Mouse (Mus musculus): ENCODE data around the gene Stxbp5. TPM values are rescaled to one million over a fixed set of nuclear protein-coding genes. Genes with fewer than 3 reads are reported as not detected.

The Stxbp5 gene
- total RNA-seq, 1 experiment from 2014 or later, result 26.2 TPM

DNA sequence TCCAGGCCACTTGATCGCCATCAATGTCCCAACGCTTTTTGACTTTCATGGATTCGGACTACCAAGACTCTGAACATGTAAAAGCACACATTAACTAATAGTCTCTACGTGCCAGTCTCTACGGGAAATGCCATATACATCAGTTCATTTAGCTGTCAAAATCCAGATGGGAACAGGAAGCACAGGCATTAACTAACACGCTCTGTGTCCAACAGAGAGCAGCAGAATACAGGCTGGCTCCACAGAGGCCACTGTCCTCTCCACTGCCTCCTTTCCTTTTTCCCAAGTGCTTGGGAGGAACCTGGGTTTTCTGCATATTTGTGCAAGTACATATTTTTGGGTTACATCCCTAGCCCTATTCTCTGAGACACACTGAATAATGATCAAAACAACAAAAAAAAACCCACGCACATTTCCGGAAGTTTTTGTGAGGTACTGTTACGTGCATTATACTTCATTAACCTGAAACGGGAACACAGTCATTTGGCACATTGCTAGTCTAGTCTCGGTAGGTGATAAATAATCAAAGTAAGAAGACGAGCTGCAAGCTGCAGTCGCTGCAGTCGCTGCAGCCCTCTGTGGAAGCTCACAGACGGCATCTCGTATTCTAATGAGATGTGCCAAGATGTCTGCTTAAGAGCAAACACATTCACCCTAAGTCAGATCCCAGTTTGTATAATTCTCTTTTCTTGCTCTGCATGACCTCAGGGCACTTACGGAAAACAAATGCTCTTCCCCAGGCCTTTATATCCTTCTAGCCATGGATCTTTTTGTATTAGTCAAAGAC lies 33.9 kb downstream of the Stxbp5 start:
- ATAC-seq (ENCODE audit: extremely low read depth, insufficient number of reproducible peaks, low FRiP score, poor library complexity, severe bottlenecking), result no peak

DNA sequence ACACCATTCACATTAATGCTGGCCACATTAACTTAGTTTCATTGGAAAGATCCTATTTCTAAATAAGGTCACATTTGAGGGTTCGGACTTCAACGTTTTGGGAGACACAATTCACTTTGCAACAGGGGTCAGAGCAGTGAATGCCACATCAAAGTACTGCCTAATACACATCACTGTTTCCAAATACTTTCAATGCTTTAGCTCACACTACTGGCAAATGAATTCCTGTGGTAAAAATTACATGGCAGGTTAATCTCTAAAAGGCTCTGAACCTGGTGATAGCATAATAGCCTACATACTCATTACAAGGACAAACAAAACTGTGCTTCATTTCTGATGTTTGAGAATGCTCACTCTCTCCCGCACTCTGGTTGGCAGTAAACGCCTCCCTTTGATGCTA lies 40.9 kb downstream of the Stxbp5 start:
- no peak for ATAC-seq (ENCODE audit: extremely low read depth, insufficient number of reproducible peaks, low FRiP score, poor library complexity, severe bottlenecking)

DNA sequence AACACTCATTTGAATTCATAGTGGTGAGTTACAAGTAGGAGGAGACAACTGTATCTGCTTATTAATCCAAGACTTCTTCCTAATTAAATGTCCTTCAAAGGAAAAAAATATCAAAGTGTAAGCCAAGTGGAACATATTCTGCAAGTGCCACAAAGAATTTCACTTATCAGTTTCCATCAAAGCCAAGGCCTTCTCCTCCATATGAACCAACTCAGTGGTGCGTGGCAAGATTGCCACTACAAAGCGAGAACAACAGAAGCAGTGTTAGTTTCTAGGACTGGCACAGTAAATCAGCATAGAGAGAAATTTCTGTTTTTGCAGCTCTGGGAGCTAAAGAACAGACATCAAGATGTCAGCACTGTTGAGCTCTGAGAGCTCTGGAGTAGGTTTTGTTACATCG lies 41.4 kb downstream of the Stxbp5 start:
- ATAC-seq (ENCODE audit: extremely low read depth, insufficient number of reproducible peaks, low FRiP score, poor library complexity, severe bottlenecking), result no peak

DNA sequence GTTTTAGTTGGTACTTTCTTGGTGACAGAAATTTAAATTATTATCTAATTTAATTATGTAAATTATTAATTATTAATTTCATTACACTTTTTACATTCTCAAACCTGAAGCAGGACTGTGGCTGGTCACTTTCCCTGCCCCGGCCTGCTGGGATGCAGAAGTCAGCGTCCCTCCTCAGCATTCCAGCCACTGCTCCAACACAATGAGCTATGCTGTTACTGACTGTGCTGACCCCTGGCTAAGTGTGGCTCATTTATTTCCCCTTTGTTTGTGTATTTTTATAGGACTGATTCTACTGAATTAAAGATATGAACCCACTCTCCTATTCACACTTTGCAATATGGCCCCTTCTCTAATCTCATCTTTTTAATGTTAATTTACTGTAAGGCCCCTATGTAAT lies 43.0 kb downstream of the Stxbp5 start:
- no peak for ATAC-seq (ENCODE audit: extremely low read depth, insufficient number of reproducible peaks, low FRiP score, poor library complexity, severe bottlenecking)

DNA sequence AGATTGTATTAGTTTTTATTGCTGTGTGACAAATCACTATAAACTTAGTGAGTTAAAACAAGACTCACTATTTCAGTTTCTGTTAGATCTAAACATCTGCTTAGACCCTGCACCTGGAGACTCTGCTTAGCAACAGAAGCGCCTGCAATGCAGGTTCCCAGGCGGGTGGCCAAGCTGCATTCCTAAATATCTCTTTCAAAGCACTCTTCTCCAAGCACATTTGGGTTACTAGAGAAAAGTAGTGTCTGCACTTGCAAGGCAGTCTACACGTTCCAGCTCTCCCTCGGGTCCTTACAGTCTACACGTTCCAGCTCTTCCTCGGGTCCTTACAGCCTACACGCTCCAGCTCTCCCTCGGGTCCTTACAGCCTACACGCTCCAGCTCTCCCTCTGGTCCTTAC lies 44.1 kb downstream of the Stxbp5 start:
- ATAC-seq (ENCODE audit: extremely low read depth, insufficient number of reproducible peaks, low FRiP score, poor library complexity, severe bottlenecking), result no peak

DNA sequence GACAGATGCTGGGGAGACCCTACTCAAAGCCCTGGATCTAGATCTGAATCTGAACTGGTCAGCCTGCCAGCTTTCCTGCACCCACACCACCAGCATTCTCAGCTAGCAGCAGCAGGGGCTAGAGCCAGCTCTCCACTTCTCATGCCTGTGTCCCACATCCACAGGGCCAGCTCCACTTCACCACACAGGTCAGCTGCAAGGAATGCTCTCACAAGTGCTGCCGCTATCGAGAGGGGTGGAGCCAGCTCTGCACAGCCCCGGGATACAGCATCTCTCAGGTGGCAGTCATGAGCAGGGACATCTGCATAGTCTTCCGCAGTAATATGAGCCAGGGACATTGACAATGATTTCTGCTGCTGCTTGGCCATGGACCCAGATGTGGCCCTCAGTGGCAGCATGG lies 54.5 kb downstream of the Stxbp5 start:
- ATAC-seq (ENCODE audit: extremely low read depth, insufficient number of reproducible peaks, low FRiP score, poor library complexity, severe bottlenecking), result no peak

DNA sequence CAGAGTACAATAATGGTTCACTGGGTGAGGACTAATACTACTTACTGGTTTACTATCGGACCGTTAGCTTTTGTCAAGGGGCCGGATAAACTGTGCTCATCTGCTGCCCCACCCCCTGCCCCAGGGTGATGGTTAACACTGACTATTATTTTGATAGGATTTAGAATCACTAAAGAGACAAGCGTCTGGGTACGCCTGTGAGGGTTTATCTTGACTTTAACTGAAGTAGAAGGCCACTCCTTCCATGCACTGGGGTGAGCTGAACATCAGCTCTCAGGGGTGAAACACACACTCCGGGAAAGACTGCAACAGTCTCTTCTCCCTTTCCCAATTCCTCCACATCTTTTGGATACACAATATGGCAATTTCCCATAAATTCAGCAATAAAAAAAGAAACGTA lies 61.5 kb downstream of the Stxbp5 start:
- no peak for ATAC-seq (ENCODE audit: extremely low read depth, insufficient number of reproducible peaks, low FRiP score, poor library complexity, severe bottlenecking)

DNA sequence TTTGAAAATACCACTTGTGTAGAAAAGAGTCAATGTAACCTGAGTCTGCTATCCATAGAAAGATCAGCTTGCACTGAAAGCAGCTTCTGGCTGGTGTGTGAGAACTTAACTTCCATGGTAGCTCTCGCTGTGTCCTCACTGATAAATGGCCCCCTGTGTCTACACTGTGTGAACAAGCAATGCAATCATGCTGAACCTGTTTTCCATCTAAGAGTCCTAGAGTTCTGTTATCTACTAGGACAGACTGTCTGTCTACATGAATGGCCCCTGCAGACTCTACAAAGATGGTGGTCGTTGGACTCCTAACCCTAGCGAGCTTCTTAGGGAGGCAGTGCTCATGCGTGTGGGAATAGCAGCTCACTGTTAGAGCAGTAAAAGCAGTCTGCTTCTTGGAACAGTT lies 65.9 kb downstream of the Stxbp5 start:
- ATAC-seq (ENCODE audit: extremely low read depth, insufficient number of reproducible peaks, low FRiP score, poor library complexity, severe bottlenecking), result no peak

DNA sequence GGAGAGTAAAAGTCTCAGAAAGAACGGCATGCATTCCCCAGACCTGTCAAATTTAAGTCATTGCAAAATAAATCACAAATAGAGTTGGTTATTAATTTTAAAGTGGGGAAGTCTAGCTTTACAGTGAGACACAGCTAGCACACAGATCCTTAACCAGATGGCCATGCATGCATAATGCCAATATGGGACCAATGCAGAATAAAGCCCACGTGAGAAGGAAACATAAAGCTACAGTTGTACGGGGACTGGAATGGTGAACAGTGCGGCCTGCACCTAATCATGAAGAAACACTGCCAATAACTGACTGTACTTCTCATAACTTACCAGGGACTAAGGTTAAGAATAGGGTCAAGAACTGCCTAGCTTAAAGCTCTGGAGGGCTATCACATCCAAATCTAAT lies 67.9 kb downstream of the Stxbp5 start:
- ATAC-seq (ENCODE audit: extremely low read depth, insufficient number of reproducible peaks, low FRiP score, poor library complexity, severe bottlenecking), result no peak

DNA sequence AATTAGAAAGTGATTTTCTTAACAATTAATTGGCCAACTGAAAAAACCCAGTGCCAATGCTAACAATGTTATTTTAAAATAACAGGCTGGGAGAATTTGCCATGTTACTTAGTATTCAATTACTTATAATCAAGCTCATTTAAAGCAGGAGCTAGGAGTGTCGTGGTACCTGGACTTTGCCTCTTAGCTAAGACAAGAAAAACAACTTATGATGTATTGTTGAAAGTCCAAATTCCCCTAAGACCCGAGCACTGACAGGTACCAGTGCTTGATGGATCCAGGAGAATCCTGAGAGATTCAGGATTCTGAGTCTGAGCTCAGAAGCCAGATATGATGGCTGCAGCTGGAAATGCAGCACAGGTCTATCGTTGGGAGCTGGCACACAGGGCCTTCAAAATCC lies 71.1 kb downstream of the Stxbp5 start:
- no peak for ATAC-seq (ENCODE audit: extremely low read depth, insufficient number of reproducible peaks, low FRiP score, poor library complexity, severe bottlenecking)

DNA sequence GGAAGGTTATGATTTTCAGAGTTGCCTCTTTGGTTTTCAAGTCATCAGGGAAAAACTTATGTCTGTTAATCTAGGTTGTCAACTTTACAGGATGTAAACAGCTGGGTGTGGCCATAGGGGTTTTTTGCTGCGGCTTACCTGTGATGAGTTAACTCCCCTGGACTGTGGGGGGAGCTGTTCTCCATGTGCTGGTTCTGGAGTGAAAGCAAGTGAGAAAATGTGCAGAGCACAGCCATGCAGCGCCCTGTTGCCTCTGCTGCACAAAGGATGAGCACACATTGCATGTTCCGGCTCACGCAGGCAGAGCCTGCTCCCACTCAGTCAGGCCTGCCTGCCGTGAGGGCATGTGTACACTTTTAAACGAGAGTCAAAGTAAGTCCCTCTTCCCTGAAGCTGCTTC lies 79.6 kb downstream of the Stxbp5 start:
- no peak for ATAC-seq (ENCODE audit: extremely low read depth, insufficient number of reproducible peaks, low FRiP score, poor library complexity, severe bottlenecking)

DNA sequence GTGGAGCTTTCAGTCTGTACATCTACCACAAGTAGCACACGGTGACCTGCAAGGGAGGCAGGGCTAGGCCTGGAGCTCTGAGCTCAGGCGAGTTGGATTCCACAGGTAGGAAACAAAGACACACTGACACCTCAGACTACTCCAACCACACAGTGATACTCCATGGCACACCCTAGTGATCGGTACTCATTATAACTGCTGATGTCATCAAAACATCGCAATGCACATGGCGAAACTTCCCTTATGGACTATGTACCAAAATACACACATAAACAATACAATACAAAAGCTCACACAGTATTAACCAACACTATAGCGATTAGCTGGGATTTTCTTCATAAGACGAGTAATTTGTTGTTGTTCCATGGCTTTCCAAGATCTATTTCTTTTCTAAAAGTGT lies 82.3 kb downstream of the Stxbp5 start:
- no peak for ATAC-seq (ENCODE audit: extremely low read depth, insufficient number of reproducible peaks, low FRiP score, poor library complexity, severe bottlenecking)

DNA sequence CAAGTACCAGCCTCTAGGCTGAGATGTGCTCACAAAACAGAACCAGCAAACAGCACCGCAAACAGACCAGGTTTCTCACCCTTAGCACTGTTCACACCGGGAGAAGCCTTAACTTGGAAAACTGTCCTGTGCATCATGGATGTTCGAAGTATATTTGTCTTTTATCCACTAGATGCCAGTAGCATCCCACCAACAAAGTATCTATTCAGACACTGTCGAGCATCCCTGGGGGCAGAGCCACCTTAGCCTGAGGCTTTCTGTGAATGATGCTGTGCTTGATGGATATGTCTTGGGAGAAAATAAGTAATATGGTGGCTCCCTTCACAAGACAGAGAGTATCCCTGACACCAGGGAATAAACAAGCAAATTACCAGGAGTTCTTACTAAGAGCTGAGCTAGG lies 87.0 kb downstream of the Stxbp5 start:
- ATAC-seq (ENCODE audit: extremely low read depth, insufficient number of reproducible peaks, low FRiP score, poor library complexity, severe bottlenecking), result no peak

DNA sequence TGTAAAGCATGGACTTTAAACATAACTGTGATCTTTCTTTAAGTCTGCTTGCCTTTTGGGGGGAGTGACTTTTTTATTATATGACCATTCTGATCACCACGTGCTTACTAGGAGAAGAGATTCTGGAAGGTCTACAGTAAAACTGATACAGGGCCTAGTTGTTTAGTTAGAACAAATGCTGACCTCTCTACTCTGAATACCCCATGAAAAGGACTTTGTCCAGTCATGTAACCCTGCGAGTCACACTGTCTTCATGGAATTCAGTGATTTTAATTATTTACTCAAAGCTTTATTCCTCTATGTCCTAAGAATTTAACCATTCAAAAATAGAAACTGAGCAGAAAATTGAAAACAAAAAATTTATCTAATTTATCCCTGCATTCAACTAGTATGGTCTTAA lies 93.3 kb downstream of the Stxbp5 start:
- no peak for ATAC-seq (ENCODE audit: extremely low read depth, insufficient number of reproducible peaks, low FRiP score, poor library complexity, severe bottlenecking)

DNA sequence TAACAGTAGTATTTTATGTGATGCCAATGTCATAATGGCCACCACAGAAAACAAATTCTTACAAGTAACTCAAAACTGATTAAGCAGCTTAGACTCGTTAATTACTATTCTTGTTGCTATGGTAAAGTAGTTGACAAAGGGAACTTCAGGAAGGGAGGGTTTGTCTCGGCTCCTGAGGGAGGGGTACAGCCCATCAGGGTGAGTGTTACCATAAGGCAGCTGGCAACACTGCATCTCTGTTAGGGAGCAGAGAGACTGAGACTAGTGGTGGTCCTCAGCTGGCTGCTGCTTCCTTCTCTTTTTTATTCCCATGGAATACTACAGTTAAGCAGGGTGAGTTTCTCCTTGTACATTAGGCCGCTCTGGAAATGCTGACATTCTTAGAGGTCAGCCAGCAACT lies 95.5 kb downstream of the Stxbp5 start:
- no peak for ATAC-seq (ENCODE audit: extremely low read depth, insufficient number of reproducible peaks, low FRiP score, poor library complexity, severe bottlenecking)

DNA sequence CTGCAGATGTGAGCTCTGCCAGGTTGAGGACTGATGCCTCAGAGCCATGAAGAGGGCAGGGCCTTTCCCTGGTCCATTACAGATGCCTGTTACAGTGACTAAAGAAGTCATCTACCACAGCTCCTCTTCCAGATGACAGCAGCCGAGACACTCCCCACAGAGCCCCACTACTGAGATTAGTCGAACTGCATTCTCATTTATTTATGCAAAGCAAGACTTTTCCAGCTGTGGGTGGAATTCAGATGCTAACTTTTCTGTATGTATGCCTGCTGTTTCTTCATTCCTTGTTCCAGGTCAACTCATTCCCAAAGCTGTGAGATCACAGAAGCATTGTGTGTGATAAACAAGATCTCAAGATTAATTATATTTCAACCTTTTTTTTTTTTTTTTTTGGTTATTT lies 97.8 kb downstream of the Stxbp5 start:
- no peak for ATAC-seq (ENCODE audit: extremely low read depth, insufficient number of reproducible peaks, low FRiP score, poor library complexity, severe bottlenecking)

DNA sequence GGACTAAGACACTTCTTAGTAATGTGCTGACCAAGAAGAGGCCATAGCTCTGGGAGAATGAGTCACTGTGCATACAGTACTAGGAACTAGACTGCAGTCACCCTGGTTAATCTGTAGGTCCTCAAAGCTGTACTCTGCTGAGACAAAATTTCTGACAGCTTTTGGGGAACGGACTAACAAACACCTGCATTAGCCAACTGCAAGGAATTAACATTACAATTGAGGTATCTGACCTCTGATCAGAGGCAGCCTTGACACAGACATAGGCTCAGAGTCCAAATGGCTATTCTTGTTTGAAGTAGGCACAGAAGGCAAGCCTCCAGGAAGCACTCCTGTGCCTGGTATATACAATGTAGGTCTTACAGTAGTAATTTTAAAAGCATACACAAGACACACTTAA lies 99.3 kb downstream of the Stxbp5 start:
- ATAC-seq (ENCODE audit: extremely low read depth, insufficient number of reproducible peaks, low FRiP score, poor library complexity, severe bottlenecking), result no peak

DNA sequence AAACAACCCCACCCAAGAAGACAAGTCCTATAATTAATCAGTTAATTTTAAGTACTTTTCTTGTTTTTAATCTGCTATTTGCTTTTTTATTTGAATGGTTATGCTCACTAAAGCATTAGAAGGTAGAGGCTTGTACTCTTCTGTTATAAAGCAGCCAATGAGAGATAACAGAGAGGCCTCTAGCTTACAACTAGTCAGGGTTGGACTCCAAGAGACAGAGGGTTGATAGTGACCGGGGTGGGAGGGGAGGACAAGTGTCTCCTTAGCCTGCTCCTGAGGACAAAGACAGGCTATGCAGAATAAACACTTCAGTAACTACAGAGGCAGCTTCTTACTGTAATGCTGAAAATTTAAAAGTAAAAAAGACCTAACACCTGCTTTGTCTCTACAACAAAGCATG lies 101.8 kb downstream of the Stxbp5 start:
- no peak for ATAC-seq (ENCODE audit: extremely low read depth, insufficient number of reproducible peaks, low FRiP score, poor library complexity, severe bottlenecking)

DNA sequence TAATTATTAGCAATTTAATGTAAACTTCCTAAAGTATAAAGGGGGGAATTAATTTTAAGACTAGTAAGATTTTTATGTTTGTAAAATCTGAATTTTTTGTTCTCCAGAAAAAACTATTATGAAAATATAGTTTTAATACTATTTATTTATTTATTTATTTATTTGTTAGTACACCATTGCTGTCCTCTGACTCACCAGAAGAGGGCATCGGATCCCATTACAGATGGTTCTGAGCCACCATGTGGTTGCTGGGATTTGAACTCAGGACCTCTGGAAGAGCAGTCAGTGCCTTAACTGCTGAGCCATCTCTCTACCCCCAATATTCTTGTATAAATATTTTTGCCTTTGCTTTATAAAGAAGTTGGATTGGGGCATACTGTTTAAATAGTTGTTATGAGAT lies 104.5 kb downstream of the Stxbp5 start:
- no peak for ATAC-seq (ENCODE audit: extremely low read depth, insufficient number of reproducible peaks, low FRiP score, poor library complexity, severe bottlenecking)

DNA sequence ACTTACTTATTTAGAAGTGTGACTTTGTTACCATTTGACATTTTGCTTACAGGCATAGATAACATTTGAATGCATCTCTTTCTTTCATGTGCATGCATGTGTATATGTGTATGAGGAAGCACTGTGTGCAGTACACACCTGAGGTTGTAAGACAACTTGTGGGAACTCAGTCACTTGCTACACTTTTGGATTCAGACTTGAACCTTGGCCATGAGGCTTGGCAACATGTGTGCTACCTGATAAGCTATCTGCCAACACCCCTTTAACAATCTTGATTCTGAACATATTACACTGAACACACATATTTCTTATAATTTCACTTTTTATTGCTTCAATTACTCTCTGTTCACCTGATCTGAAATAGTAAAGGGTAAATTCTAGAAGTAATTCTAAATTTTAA lies 106.5 kb downstream of the Stxbp5 start:
- no peak for ATAC-seq (ENCODE audit: extremely low read depth, insufficient number of reproducible peaks, low FRiP score, poor library complexity, severe bottlenecking)

DNA sequence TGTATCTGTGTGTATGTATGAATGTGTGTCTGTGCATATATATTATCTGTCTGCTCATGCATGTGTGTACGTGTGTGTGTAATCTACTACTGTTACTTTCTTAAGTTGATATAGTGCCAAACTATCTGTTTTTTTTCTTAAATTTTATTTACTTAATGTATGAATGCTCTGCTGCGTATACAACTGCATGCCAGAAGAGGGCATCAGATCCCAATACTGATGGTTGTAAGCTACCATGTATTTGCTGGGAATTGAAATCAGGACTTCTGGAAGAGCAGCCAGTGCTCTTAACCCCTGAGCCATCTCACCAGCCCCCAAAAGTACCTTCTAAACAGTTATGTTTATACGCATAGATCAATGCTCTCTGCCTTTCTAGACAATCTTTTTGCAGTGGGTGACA lies 109.9 kb downstream of the Stxbp5 start:
- no peak for ATAC-seq (ENCODE audit: extremely low read depth, insufficient number of reproducible peaks, low FRiP score, poor library complexity, severe bottlenecking)
